Mouse (Mus musculus): ENCODE results near the gene Eif2s3x. TPM values are rescaled to one million over a fixed set of nuclear protein-coding genes. Genes with fewer than 3 reads are reported as not detected.

Eif2s3x gene
- polyA plus RNA-seq, 1 experiment = 92.5 TPM

DNA sequence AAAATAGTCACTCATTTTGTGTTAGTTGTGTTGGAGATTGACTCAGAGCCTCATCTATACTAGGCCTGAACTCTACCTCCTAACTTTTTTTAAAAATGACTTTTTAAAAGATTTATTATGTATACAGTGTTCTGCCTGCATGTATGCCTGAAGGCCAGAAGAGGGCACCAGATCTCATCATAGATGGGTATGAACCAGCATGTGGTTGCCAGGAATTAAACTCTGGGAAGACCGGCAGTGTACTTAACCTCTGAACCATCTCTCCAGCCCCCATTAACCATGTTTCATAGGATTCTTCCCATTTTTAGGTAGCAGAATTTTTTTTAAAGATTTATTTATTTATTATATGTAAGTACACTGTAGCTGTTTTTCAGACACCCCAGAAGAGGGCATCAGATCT, 27.5 kb downstream of the Eif2s3x start:
- Histone ChIP-seq H3K4me1 (ENCODE audit: control insufficient read depth, insufficient read depth, low read length) (no peaks in the 10 kb centered on the region), H3K27ac (ENCODE audit: insufficient read depth, low read length) (no peak overlapping the region), H3K4me3 (ENCODE audit: insufficient read depth, low read length) (no peak overlapping the region)
- TF ChIP-seq CTCF (IDR thresholded peaks at IDR 0.05; ENCODE audit: extremely low read depth, insufficient read depth, low read length) (no peak), POLR2A (IDR thresholded peaks at IDR 0.05; ENCODE audit: extremely low read depth, insufficient read depth, low read length) (no peak)

DNA sequence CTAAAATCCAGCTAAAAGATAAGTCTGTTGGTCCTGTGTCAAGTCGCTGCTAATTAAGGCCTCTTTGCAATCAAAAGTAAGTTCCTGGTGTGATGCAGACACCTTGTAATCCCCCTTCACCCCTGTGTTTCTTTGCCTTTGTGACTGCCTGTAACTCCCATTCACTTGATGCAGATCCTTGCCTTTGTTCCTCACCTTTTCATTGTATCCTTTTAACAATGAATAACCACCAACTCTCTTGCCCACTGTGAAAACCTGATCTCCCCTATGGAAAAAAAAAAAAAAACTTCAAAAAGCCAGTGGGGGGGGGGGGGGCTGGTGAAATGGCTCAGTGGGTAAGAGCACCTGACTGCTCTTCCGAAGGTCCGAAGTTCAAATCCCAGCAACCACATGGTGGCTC, 28.8 kb downstream of the Eif2s3x start:
- no peak for TF ChIP-seq CTCF (IDR thresholded peaks at IDR 0.05; ENCODE audit: extremely low read depth, insufficient read depth, low read length)
- TF ChIP-seq POLR2A (IDR thresholded peaks at IDR 0.05; ENCODE audit: extremely low read depth, insufficient read depth, low read length) = no peak
- no peaks in the 10 kb centered on the region for H3K4me1 ChIP-seq (ENCODE audit: control insufficient read depth, insufficient read depth, low read length)
- H3K27ac ChIP-seq (ENCODE audit: insufficient read depth, low read length) = no peak overlapping the region
- no peak overlapping the region for H3K4me3 ChIP-seq (ENCODE audit: insufficient read depth, low read length)

DNA sequence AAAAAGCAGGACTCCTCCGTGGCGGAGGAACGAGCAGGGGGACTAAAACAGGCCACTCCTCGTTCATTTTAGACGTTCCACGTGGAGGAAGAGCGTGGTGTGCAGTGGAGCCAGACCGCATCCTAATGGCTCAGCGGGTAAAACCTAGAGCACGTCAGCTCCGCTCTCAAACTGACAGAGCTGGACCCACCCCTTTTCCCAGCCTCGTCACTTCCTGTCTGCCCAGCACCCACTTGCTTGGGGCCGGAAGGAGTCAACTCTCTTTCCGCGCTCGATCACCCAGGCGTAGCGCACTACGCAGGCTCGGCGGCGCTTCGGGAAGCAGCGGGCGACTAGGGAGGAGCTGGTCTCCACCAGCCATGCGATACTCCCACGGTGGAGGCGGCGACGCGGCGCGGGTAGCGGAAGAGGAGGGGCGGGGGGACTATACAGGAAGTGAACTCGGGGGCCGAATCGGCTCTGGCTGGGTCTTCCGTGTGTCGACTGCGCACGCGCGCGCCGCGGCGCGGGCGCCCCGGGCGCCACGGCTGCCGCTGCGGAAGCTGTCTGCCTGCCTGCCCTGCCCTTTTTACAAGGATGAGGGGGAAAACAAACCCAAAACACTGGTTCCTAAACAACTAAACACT, 34.8 kb downstream of the Eif2s3x start:
- H3K4me1 ChIP-seq (ENCODE audit: control insufficient read depth, insufficient read depth, low read length) = no peaks in the 10 kb centered on the region
- TF ChIP-seq CTCF (IDR thresholded peaks at IDR 0.05; ENCODE audit: extremely low read depth, insufficient read depth, low read length) = no peak
- peak; percentile 95 for TF ChIP-seq POLR2A (IDR thresholded peaks at IDR 0.05; ENCODE audit: extremely low read depth, insufficient read depth, low read length)
- peak overlapping the region; percentile 25 for H3K27ac ChIP-seq (ENCODE audit: insufficient read depth, low read length)
- peak overlapping the region; percentile 34 for H3K4me3 ChIP-seq (ENCODE audit: insufficient read depth, low read length)

DNA sequence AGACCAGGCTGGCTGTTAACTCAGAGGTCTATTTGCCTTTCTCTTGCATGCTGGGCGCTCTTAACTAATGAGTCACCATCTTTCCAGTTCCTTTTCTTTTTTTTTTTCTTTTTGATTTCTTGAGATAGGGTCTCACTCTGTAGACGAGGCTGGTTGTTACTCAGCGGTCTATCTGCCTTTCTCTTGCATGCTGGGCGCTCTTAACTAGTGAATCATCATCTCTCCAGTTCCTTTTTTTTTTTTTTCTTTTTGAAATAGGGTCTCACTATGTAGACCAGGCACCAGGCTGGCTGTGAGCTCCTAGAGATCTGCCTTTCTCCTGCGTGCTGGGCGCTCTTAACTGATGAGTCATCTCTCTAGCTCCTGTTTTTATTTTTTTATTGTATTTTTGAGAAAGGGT, 43.3 kb downstream of the Eif2s3x start:
- H3K4me3 ChIP-seq (ENCODE audit: insufficient read depth, low read length) = no peak overlapping the region
- no peaks in the 10 kb centered on the region for H3K4me1 ChIP-seq (ENCODE audit: control insufficient read depth, insufficient read depth, low read length)
- H3K27ac ChIP-seq (ENCODE audit: insufficient read depth, low read length) = no peak overlapping the region
- TF ChIP-seq POLR2A (IDR thresholded peaks at IDR 0.05; ENCODE audit: extremely low read depth, insufficient read depth, low read length) (no peak), CTCF (IDR thresholded peaks at IDR 0.05; ENCODE audit: extremely low read depth, insufficient read depth, low read length) (no peak)

DNA sequence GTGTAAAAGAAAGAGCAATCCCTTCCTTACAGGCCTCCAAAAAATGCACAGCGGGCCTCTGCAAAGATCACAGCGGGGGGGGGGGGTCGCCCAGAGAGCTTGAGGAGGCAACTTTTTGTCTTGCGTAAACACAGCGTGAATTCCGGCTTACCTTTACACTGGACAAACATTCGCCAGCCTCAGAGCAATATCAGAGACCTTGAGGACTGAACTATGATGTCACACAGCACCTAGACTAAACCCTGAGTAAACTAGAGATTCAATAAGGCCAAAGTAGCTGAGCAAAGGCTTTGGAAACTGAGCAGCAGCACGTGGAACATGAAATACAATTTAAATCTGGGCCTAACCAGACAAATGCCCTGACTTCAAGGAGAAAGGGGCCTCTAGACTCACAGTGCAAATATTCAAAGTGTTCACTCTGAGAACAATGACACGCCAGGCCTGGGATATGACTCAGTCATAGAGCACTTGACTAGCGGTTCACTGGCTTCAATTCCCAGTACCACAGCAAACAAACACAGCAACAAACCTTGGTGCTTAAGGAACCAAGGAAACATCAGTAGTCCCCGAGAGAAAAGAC, 60.3 kb downstream of the Eif2s3x start:
- Histone ChIP-seq H3K4me3 (ENCODE audit: insufficient read depth, low read length) (no peak overlapping the region), H3K27ac (ENCODE audit: insufficient read depth, low read length) (no peak overlapping the region), H3K4me1 (ENCODE audit: control insufficient read depth, insufficient read depth, low read length) (no peaks in the 10 kb centered on the region)
- TF ChIP-seq POLR2A (IDR thresholded peaks at IDR 0.05; ENCODE audit: extremely low read depth, insufficient read depth, low read length) (no peak), CTCF (IDR thresholded peaks at IDR 0.05; ENCODE audit: extremely low read depth, insufficient read depth, low read length) (no peak)

DNA sequence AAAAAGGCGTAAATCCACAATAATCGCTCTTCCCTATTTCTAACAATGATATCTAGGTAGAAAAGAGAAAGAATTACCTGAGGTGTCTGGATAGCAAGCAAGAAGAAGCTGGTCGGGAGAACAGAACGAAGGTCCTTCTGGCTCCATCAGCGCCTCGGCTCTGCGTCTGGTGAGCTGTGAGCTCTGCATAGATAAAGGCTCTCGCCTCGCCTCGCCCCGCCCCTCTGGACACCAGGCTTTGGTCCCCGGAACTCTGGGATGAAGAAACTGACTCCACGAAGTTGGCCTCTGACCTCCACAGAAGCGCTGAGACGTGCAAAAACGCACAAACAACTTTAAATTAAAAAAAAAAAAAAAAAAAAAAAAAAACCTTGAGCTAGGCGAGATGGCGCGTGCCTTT, 62.2 kb downstream of the Eif2s3x start:
- Histone ChIP-seq H3K4me3 (ENCODE audit: insufficient read depth, low read length) (no peak overlapping the region), H3K27ac (ENCODE audit: insufficient read depth, low read length) (no peak overlapping the region), H3K4me1 (ENCODE audit: control insufficient read depth, insufficient read depth, low read length) (no peaks in the 10 kb centered on the region)
- TF ChIP-seq POLR2A (IDR thresholded peaks at IDR 0.05; ENCODE audit: extremely low read depth, insufficient read depth, low read length) (no peak), CTCF (IDR thresholded peaks at IDR 0.05; ENCODE audit: extremely low read depth, insufficient read depth, low read length) (no peak)

DNA sequence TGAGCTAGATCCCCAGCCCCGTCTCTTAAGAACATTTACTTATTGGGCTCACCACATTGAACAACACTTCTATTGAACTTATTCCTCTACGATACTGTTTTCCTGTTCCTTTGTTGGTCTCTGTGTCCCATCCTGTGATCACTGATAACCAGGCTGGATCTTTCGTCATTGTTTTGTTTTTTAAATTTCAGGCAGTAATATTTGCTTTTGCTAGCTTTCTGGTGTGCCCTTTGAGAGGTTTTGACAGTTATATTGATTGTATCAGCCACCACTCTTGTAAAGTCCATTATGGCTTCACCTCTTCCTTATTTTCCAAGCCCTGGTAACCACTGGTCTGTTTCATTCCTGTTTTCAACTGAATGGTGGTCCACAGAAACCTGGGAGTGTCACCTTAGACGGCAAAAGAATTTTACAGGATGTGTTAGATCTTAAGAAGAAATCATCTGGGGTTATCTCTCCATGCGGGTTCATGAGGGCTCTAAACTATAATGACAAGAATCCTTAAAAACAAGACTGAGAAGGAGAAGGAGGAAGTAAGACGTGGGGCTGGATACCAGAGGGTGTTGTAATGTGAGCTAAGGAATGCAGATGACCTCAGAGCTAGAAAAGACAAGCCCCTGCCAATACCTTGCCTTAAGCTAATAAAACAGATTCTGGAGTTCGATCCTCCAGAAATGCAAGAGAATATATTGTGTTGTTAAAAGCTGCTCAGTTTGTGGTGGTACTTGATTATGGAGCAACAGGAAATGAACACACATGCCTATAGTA, 70.5 kb downstream of the Eif2s3x start:
- no peak for TF ChIP-seq CTCF (IDR thresholded peaks at IDR 0.05; ENCODE audit: extremely low read depth, insufficient read depth, low read length)
- no peak for TF ChIP-seq POLR2A (IDR thresholded peaks at IDR 0.05; ENCODE audit: extremely low read depth, insufficient read depth, low read length)
- no peak overlapping the region for H3K27ac ChIP-seq (ENCODE audit: insufficient read depth, low read length)
- no peaks in the 10 kb centered on the region for H3K4me1 ChIP-seq (ENCODE audit: control insufficient read depth, insufficient read depth, low read length)

DNA sequence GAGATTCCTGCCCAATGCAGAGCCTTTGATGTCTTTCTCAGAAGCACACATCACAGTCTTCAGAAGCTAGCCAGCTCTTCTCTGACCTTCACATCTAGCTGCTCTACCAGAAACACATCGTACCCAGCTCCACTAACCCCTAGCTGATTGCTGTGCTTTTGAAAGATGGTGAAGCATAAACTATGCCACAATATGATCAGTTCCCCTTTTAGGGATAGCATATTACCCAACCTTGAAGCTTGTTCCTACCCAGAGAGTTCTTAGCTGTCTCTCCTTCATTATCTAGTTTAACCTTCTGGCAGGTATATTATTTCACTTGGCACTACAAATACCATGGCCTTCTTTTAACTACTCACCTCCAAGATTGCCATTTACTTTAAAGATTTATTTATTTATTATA, 72.6 kb downstream of the Eif2s3x start:
- Histone ChIP-seq H3K4me3 (ENCODE audit: insufficient read depth, low read length) (no peak overlapping the region), H3K4me1 (ENCODE audit: control insufficient read depth, insufficient read depth, low read length) (no peaks in the 10 kb centered on the region), H3K27ac (ENCODE audit: insufficient read depth, low read length) (no peak overlapping the region)
- TF ChIP-seq POLR2A (IDR thresholded peaks at IDR 0.05; ENCODE audit: extremely low read depth, insufficient read depth, low read length) (no peak), CTCF (IDR thresholded peaks at IDR 0.05; ENCODE audit: extremely low read depth, insufficient read depth, low read length) (no peak)

More for the DNA sequence above, 70.5 kb downstream of the Eif2s3x start:
- no peak overlapping the region for H3K4me3 ChIP-seq (ENCODE audit: insufficient read depth, low read length)

Other genes starting within 250 kb of the Eif2s3x start
- gene AU015836, start 244.2 kb downstream of the Eif2s3x start, polyA plus RNA-seq (2012; rRNA removed) = not detected in 2 replicates
- 9.0 and 9.3 TPM in 2 replicates for gene Zfx, start 89.2 kb downstream of the Eif2s3x start, polyA plus RNA-seq (2012; rRNA removed)
- 7.2 TPM in 2 replicates for gene Klhl15, start 21.7 kb upstream of the Eif2s3x start, polyA plus RNA-seq (2012; rRNA removed)
- 0.11 and 0.13 TPM in 2 replicates for gene Fam90a1b, start 153.9 kb upstream of the Eif2s3x start, polyA plus RNA-seq (2012; rRNA removed)
- gene Apoo, start 154.3 kb upstream of the Eif2s3x start, polyA plus RNA-seq (2012; rRNA removed) = 42.1 and 51.2 TPM in 2 replicates